Mouse (Mus musculus) E14TG2a.4 (cell line): ENCODE data around the gene Rdh7.
"Not testable (repeated sequence)": the region's sequence is repeated elsewhere in the genome, so short reads cannot be mapped to it uniquely, and the experiment has no call there.

Experiments used
- H3K27me3 ChIP-seq: 2 replicates; pipeline ENCODE4 v1.6.1; 2014; ENCODE audit warnings: low read length, control low read depth; ENCODE audit not compliant: insufficient read depth
- H3K36me3 ChIP-seq: 2 replicates; pipeline ENCODE4 v1.6.1; 2014; ENCODE audit warnings: low read length, control low read depth; ENCODE audit not compliant: insufficient read depth
- H3K4me1 ChIP-seq: replicated peaks from 2 replicates; pipeline ENCODE4 v1.6.1; 2014; ENCODE audit warnings: low read depth, low read length, control low read depth
- H3K4me3 ChIP-seq: replicated peaks from 2 replicates; pipeline ENCODE4 v1.5.1; 2014; ENCODE audit warnings: mild to moderate bottlenecking, low read length
- H3K9me3 ChIP-seq: 2 replicates; pipeline ENCODE4 v1.6.1; 2014; ENCODE audit warnings: low read length, control low read depth
- CTCF ChIP-seq: conservative IDR thresholded peaks from 2 replicates; pipeline ENCODE4 v1.5.1; 2014; ENCODE audit warnings: low read length
- NANOG ChIP-seq: IDR thresholded peaks from 2 replicates; pipeline ENCODE4 v1.6.1; 2014; ENCODE audit warnings: borderline replicate concordance, low read length, mixed read lengths
- POU5F1 ChIP-seq: IDR thresholded peaks from 2 replicates; pipeline ENCODE4 v1.6.1; 2014; ENCODE audit warnings: low read length, borderline replicate concordance

Rdh7 gene

GRCm38 (mm10) chr10:127840776-127841175 lies 47.8 kb downstream of the Rdh7 start:
- no peaks in the 10 kb centered on the region for H3K27me3 ChIP-seq
- no peak overlapping the region for H3K4me3 ChIP-seq
- TF ChIP-seq POU5F1 (no peak), NANOG (no peak), CTCF (no peak)
- no peaks in the 10 kb centered on the region for H3K4me1 ChIP-seq
- H3K36me3 ChIP-seq: no peaks in the 10 kb centered on the region
- H3K9me3 ChIP-seq: peaks cover 73% of the 10 kb centered on the region

GRCm38 (mm10) chr10:127838539-127838938 lies 50.1 kb downstream of the Rdh7 start:
- Histone ChIP-seq H3K4me3 (no peak overlapping the region), H3K36me3 (no peaks in the 10 kb centered on the region), H3K9me3 (peaks cover 92% of the 10 kb centered on the region), H3K4me1 (no peaks in the 10 kb centered on the region), H3K27me3 (no peaks in the 10 kb centered on the region)
- TF ChIP-seq NANOG: no peak
- no peak for TF ChIP-seq CTCF
- TF ChIP-seq POU5F1: no peak

GRCm38 (mm10) chr10:127837793-127838192 lies 50.8 kb downstream of the Rdh7 start:
- H3K36me3 ChIP-seq, H3K4me3 ChIP-seq, H3K27me3 ChIP-seq, H3K4me1 ChIP-seq: not testable (repeated sequence)
- H3K9me3 ChIP-seq: peaks cover 92% of the 10 kb centered on the region

GRCm38 (mm10) chr10:127835292-127835691 lies 53.3 kb downstream of the Rdh7 start:
- no peaks in the 10 kb centered on the region for H3K4me1 ChIP-seq
- H3K4me3 ChIP-seq: no peak overlapping the region
- H3K9me3 ChIP-seq: peaks cover 90% of the 10 kb centered on the region
- TF ChIP-seq CTCF: no peak
- TF ChIP-seq POU5F1: no peak
- TF ChIP-seq NANOG: no peak
- no peaks in the 10 kb centered on the region for H3K36me3 ChIP-seq
- no peaks in the 10 kb centered on the region for H3K27me3 ChIP-seq

GRCm38 (mm10) chr10:127834186-127834585 lies 54.4 kb downstream of the Rdh7 start:
- H3K27me3 ChIP-seq, H3K4me3 ChIP-seq, H3K36me3 ChIP-seq, H3K4me1 ChIP-seq: not testable (repeated sequence)
- H3K9me3 ChIP-seq: peaks cover 91% of the 10 kb centered on the region
